Mouse (Mus musculus) adrenal gland, postnatal 36 days (tissue): ENCODE results near the gene Krt1. TPM values are rescaled to one million over a fixed set of nuclear protein-coding genes. Genes with fewer than 3 reads are reported as not detected.
A peak's percentile ranks its signal among the peaks of the same experiment; 100 is the strongest.

ENCODE experiments used
- DNase-seq, 2 experiments: peaks; one replicate each; pipeline ENCODE4 v3.0.0; 2021; ENCODE audit warnings: mixed read lengths in 1 of 2
- long read RNA-seq, 2 experiments: library from polyadenylated mRNA; stranded (forward); transcript quantifications; one replicate each; pipeline ENCODE4 v2.0.0; 2021; ENCODE audit warnings: borderline sequencing depth in 2 of 2
- total RNA-seq, 2 experiments: library from RNA; stranded (reverse); gene quantifications; 2 replicates each; pipeline ENCODE4 v1.2.3; 2021

The Krt1 gene
- total RNA-seq = under 1 TPM; 0.10 to 0.20 TPM
- long read RNA-seq, experiment 1, partial matches to known transcripts = 0 of 2 reads
- long read RNA-seq, experiment 1, other reads (novel, unspliced or antisense) = 0 of 2 reads
- long read RNA-seq, experiment 2 = 0 reads

DNA sequence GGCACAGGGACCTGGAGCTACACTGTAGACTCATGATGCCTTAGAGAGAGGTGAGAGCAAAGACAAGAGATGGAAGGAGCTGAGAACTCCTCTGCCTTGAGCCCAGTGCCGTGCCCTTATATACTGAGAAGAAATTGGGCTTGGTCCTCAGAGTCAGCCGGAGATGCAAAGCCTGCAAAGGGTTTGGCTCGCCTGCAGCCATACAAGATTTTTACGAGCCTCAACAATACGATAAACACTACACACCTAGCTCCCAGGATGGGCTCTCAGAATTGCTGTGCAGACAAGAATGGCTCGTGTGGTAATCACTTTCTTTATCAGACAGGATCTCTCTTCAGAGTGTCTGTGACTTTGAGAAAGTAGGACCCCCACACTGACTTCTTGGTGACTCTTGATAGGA, at the start of gene Krt1:
Krt1 (minus strand) TSS at position 101 of the 400 bp plus-strand sequence.
- DNase-seq = no peak

DNA sequence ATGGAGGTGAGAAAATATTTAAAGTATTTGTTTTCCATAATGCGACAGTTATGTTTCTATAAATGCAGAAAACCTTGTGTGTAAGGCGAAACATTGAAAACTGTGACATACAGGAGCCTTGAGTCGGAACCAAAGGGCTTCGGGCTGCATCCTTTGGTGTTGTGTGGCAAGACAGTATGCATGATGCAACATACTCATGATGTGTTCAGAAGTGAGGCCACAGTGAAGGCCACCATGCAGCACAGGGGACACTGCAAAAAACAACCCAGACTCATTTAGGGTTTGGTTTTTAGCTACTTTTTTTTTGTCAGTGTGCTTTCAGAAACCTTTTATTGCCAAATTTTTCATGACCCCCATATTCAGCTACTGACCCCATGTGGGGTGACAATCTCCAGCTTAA, 44.6 kb upstream of the Krt1 start:
- DNase-seq = peak; percentile 11 to 39

DNA sequence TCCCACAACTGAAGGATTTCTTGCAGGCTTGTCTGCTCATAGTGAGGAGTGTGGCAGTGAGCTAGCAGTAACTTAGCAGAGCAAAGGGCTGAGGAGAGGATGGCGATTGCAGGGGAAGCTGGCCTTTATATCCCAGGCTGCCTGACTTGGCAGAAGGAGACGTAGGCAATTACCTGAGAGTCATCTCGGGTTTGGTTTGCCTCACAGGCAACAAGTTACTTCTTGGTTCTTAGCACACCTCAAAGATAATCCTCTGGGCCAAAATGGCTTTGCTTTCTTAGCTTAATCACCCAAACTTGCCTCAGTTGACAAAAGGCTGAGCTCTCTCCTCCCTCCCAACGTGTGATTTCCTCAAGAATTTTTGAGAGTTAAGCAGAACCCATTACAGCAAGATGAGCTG, 42.2 kb upstream of the Krt1 start, which contains the start of gene Krt76:
Krt76 (minus strand) TSS at position 101 of the 400 bp plus-strand sequence.
- no peak for DNase-seq

DNA sequence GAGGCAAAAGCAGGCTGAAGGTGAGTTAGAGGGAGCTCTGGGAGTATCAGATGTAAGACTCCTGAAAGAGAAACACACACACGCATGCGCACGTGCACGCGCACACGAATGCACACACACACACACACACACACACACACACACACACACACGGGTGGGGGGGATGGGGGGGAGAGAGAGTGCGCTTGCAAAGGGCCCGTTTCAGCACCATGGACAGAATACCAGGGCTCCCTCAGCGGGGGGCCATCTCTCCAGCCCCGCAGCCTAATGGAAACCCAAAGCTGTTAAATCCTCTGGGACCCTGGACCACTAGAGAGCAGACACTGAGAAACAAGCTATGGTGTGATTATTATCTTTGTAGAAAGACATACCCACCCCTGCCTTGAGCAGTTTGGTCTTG, 29.2 kb upstream of the Krt1 start:
- DNase-seq = peak in 1 of 2 experiments; percentile 15

DNA sequence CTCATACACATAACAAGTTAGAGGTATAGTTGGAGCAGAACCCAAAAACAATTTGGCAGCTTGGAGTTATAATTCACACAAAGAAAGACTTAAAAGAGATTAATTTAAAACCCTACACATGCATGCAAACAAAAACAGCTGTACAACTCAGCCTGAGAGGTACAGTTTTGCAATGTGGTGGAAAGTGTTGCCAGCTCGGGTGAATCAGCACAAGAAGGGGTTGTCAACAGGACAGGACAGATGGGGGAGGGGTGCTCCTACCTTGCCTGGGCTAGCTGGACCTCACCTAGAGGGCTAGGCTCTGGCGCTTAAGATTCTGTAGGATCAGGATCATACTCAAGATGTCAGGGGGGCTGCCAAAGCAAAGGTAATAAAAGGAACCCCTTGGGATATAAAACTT, 27.4 kb upstream of the Krt1 start:
- DNase-seq = peak; percentile 6 to 62

DNA sequence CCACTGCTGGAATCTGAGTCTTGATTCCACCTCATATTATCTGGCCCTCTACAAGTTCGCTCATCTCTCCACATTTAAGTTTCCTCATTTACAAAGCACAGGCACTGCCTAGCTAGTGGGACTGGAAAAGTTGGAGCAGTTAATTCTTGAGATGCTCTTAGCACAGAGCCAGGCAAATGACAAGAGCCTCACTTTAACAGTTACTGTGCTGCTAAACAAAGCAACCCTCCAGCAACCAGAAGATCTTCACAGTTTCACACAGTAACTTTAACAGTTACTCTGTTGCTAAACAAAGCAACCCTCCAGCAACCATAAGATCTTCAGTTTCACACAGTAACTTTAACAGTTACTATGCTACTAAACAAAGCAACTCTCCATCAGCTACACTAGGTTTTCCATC, 23.8 kb upstream of the Krt1 start:
- no peak for DNase-seq

DNA sequence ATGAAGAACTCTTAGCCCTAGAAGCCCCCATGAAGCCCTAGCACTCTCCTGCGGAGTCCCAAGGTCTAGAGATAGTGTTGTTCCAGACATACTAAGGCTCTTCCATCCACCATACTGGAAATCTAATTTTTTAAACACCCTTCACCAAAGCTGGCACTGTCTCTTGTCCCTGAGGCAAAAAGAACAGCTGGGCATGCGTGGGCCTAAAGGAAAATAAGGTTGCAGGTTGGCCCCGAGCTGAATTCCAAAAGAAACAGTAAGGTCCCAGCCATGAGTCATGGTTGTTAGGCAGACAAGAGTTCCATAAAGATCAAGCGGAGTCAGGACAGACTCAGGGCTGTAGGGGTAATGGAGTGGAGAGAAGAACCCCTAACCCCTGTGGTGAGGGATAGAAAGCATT, 22.6 kb upstream of the Krt1 start:
- no peak for DNase-seq

DNA sequence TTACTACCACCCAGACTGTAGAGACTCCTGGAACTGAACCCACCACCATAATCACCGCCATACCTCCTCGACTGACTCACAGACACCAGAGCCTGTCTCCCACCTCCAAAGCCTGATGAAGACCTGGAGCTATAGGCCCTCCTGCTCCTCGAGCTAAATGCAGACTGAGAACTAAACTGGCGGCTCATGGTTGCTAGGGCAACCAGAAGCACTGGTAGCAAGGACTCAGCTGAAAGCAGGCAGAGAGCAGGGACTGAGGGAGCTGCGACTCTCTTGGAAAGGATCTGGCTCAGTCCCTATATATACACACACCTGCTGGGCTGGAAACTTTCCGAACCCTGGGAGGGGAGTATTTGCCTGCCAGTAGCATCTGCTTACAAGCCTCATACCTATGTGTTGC, 18.8 kb upstream of the Krt1 start, which contains the start of gene Krt77:
Krt77 (minus strand) TSS at position 275 of the 400 bp plus-strand sequence.
- no peak for DNase-seq

DNA sequence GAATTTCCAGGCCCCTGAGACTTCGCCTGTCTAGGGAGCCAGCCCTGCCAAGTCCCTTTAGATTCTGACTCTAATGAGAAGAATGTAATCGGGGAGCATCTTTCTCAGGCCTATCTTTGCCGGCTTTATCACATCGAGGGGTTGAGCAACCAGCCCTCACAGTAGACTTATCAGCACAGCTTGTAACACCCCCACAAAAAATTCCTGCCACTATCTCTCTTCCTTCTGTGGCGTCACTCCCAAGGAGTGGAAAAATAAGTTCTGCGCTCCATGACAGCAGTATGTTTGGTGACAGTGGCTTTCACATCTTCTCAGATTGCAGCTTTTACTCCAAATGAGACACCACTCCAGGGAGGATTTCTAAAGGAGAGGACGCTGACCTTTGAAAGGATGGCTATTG, 16.2 kb upstream of the Krt1 start:
- no peak for DNase-seq

DNA sequence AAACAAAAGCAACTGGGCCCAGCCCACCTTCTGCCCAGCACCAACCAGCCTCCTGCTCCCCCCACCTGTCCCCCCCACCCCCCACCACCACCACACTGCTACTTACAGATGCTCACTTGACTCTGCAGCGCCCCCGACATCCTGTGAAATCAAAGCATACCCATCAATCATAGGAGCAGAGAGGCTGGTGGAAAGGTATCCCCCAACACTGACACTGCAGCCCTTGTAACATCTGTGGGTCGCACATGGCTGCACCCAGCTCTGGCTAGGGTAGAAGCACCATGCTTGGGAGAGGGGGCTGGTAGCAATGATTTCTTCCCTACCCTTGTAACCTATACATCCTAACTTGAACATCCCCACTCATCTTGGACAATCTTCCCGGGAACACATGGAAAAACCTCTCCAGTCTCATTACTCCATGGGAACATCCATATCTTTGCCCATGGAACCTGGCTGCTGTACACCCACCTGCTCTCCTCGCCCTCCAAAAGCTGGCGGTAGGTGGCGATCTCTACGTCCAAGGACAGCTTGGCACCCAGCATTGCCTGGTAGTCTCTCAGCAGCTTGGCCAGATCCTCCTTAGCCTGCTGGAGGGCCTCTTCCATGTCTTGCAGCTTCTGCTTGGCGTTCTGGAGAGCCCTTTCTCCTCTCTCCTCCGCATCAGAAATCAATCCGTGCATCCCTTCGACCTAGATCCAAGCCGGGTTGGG, 10.0 kb upstream of the Krt1 start:
- peak in 1 of 2 experiments; percentile 21 for DNase-seq

DNA sequence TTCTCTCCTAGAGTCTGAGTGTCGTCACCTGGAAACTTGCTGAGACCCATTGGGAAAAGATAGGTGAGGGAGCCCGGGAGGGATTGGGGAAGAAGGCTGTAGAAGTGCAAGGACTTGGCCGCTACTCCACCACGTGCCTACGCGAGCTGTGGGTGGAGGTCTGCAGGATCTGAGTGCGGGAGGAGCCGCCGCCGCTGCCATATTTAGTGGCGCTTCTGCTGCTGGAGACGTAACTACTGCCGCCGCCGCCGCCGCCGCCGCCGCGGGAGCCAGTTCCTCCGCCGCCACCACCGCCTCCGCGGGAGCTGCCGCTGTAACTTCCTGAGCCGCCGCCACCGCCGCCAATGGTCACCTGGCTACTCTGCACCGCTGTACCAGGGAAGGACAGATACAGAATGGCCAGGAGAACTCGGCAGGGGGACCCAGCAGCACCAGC, 9.2 kb upstream of the Krt1 start:
- DNase-seq = peak; percentile 52 to 67

DNA sequence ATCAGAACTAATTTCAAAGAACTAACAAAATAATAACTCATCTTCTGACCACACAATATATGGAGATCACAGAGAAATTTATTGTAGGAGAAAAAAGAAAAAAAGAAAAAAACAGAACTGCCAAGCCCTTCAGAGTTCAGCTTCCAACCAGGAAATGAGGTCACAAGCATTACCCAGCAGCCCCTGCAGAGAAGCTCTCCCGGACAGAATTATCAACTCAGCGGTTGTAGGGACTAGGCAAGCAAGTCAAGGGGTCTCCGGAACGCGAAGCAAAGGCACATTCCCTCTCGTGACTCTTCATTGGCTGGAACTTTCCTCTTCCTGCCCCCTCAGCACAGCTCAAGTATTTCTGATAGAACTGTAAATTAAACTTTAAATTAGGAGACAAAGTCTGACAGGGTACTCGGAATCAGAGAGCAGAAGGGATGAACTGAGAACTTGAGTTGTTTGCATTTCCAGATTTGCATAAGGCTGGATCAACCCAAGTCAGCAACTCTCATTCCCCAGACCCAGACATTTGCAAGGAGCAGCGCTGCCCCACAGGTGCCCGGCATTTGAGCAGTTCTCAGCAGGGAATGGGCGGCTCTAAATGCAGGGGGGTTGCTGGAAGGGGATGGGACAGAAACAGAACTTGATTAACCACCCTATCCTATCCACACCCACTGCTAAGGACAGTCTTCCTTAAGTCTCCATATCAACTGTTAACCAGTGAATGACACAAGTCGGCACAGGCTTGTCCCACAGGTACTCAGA, 8.3 kb upstream of the Krt1 start:
- no peak for DNase-seq

DNA sequence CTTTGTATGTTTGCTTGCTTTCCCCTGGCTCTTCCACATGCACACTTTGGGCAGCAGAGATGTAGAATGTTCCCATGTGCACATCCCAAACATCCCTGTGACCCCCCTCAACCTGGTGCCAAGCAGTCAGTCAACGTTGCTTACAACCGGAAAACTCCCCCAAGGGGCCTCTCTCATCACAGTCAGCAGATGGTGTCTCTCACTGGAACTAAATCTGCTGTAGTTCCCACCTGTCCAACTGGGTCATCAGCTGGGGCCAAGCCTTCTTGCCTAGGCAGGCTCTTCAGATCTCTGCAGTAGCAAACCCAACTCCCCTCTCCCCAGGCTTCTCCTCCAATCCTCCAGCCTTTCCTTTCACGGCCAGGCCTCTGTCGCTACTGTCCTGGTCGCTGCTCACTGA, 6.1 kb upstream of the Krt1 start:
- no peak for DNase-seq

DNA sequence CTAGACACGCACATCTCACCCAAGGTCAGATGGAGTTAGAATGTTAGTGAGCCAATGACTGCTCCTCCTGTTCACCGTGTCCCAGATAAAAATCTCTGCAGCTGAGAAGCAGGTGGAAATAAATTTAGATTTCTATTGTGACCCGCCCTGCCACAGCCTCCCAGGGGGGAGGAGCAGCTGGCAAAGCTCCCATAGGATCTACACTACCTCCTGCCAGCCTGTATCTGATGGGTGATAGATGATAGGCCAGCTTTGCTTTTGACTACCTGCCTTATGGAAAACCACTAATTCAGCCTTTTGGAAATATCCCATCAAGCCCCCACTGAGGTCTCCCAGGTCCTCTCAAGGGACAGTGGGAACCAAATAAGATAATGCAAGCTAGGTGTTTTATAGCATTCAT, 5.1 kb upstream of the Krt1 start:
- DNase-seq = no peak

DNA sequence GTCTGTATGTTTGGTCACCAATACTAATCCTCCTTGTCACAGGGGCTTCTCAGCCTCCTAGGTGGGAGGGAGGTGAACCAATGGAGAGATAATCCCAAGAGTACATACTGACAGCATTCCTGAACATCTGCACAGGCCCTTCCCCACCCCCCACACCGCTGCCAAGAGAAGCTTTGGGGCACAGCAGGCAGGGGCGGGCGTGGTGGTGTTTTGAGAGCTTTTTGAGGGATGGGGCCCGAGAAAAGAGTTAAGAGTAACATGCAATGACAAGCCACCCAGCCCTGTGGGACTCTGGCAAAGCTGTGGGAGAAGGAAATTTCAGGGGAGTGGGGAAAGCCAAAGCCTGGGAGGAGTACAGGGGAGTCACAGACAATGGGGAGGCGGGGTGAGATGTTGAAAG, 3.7 kb upstream of the Krt1 start:
- no peak for DNase-seq

DNA sequence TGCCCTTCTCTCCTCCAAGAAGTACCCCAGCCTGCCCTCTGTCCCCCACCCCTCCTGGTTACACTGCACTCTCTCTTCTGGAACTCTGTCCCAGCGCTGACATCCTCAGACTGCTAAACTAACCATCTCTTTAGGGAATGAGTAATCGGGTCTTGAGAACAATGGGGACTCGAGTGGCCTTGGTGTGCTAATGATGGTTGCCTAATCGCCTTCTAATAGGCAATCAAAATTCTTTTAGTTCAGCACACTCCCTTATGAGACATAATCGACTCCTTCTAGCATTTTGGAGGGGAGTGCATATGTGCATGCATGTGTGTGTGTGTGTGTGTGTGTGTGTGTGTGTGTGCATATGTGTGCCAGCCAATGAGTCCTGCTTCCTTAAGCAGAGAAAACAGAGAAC, 2.0 kb upstream of the Krt1 start:
- DNase-seq = no peak

DNA sequence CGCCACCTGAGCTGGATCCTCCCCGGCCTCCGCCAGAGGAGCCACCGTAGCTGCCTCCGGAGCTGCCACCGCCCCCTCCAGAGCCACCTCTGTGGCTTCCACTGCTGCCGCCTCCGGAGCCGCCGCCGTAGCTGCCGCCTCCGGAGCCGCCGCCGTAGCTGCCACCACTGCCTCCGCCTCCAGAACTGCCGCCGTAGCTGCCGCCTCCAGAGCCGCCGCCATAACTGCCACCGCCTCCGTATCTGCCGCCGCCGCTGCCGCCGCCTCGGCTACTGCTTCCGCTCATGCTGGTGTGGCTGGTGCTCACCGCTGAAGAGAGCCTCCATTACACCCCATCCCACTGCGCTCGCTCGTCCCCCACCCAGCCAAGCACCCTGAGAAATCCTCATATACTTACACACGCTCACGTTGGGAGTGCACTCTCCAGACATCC, 4.6 kb downstream of the Krt1 start:
- DNase-seq = peak; percentile 69 to 70

DNA sequence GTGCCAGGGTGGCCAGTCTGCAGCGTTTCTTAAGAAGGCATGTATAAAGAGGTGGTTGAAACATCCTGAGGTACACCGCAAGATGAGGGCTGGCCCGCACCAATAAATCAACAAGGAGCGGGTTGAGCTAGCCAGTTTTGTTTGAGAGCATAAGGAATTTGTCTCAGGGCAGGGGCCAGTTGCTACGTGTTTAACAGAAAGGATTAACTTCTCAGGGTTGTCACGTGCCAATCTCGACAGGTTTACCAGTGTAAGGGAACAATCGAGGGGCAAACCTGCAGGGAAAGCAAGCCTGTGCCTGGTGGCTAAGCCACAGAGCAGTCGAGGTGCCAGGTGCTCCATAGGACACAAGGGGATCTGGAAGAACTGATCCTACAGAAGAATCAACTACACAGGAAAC, 7.4 kb downstream of the Krt1 start:
- no peak for DNase-seq

DNA sequence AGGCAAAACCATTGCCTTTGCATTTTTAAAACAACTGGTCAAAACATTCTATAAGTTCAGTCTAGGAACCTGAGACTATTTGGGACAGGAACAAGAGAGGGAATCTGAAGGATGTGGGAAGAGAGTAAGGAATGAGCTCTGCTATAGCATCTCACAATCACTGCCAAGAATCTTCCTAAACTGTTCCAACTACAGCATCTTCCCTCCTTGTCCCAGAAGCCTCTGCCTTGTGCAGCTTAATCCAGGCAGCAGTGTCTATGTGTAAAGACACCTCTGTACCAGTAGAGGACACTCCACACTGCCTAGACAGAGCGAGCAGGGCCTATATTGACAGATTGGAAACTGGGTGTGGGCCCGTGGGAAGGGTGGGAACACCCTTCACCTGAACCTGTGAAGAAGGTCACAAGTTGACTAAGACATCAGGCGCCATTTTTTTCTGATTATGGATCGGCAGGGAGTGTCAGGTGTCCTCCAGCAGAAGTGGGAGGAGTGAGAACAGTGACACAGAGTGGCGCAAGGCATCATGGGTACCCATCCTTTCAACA, 15.7 kb downstream of the Krt1 start:
- DNase-seq = no peak

DNA sequence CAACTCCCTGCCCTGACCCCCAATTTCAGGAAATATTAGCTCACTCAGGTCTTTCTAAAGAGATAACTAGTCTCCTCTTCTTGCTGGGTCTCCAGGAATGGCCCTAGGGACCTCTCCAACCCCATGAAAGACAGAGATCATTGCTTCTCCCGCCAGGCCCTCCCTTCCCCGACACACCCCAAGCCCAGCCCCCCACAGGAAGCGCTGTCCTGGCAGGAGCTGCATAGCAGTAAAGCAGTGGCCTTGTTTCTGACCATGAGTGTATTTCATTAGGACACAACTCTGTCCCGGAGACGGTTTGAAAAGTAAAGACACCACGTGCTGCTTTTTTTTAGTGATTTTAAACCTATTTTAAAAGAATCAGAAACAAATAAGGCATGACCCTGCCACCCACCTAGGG, 17.5 kb downstream of the Krt1 start:
- DNase-seq = peak; percentile 69 to 72

DNA sequence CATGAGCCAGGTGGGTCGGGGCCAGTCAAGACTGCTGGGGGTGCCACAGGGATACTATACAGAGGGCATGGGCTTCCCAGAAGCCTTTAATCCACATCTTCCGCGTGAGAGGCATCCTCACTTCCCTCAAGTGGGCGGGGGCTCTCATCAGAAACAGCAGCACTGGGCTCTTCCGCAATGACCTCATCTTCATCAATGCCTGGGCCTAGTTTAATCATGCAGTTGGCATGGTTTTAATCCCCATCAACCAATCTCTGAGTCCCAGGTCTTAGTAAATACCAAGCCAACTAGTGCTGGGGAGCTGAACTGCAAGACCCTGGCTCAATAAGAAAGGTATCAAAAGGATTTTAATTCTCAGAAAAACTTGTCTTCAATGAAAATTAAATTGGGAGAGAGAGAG, 21.2 kb downstream of the Krt1 start:
- no peak for DNase-seq

DNA sequence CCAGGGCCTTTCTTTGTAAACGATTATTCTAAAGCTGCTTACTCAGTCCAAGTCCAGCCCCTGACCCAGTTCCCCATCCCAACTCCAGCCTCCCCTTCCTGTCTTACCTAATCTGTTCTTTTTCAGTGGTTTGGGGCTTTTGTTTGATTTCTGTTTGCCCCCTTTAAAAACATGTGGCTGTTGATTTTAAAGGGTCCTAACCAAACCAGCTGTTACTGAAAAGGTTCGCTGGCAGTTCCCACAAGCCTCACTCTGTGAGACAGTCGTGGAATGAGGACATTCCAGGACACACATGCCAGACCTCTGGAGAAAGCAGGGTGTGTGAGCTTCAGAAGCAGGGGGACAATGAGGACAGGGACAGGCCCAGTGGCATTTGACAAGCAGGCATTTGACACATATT, 28.8 kb downstream of the Krt1 start:
- no peak for DNase-seq

DNA sequence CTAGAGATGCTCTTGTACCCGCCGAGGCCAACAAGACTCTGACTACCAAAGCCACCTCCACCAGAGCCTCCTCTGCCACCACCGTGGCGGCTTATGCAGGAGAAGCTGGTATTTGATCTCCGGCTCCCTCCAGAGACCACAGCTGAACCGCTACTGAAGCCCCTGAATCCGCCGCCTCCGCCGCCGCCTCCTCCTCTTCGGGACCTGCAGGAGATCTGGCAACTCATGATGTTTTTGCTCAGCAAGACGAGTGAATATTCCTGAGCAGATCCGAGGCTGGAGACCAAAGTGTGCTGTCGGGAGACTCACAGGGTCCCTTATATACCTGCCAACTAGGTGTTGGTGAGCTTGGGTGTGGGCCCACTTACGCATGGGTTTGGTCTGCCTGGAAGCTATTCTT, 32.7 kb downstream of the Krt1 start, which contains the start of gene Krt2:
Krt2 (minus strand) TSS at position 295 of the 400 bp plus-strand sequence.
- no peak for DNase-seq
